Mouse (Mus musculus) spleen, adult 2 months (tissue): Measurements from ENCODE around the gene Gm4881.

ENCODE experiments used
- CTCF ChIP-seq: fragments of 200-500 bp; IDR thresholded peaks from 2 replicates; pipeline ENCODE4 v1.5.1; 2011; ENCODE audit warnings: mild to moderate bottlenecking, inconsistent platforms; ENCODE audit not compliant: insufficient read depth, insufficient read length, insufficient replicate concordance; ENCODE audit errors: extremely low read depth
- POLR2A ChIP-seq: fragments of 200-500 bp; IDR thresholded peaks from 2 replicates; pipeline ENCODE4 v1.6.1; 2011; ENCODE audit warnings: low read depth, low read length, inconsistent platforms

GRCm38 (mm10) chr7:24889431-24890220 is 54.7 kb downstream of the Gm4881 start:
- TF ChIP-seq POLR2A = no peak
- no peak for TF ChIP-seq CTCF
